Mouse (Mus musculus) cerebellum, adult 18-20 months (tissue): ENCODE data around the gene Sgcd.

ENCODE experiments used
- DNase-seq, 2 experiments: peaks; one replicate each; pipeline ENCODE4 v3.0.0; 2021

The Sgcd gene

GRCm38 (mm10) chr11:47129166-47129565 is 859.6 kb downstream of the Sgcd start:
- no peak for DNase-seq

DNA sequence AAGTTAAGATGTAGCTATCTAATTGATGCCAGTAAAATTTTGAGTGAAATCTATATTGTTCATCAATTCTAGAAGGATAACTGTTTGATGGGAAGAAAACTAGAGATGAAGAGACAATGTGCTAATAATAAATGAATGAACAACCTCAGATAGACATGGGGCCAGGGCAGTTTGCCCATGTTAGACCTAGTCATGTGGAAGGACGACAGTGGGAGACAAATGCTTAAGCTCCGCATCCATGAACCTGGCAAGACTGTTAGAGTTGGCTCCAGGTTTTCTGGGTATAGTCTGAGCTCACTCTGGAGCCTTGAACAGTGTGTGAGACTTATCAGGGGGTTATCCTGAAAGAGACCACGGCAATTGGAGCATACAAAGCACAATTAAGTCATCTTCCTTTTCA is 860.4 kb downstream of the Sgcd start:
- no peak for DNase-seq

DNA sequence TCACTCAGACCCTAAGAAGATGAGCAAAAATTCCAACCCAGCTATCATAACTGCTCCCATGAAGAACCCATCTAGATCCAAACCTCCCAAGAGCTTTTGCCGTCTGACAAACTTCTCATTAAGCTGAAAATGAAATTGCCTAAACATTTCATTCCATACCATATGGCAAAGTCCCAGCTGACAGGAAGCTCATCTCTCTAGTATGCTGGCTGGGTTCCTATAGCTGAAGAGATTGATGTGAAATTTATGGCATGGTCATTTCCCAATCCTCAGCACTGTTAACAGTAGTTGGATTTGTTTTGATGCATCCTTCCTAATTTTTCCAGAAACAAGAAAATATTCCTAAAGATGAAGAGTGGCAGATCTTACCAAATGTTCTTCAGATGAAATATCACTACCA is 867.9 kb downstream of the Sgcd start:
- DNase-seq, result no peak

- no peak for DNase-seq
Observed at GRCm38 (mm10) chr11:47117896-47118295, 870.9 kb downstream of the Sgcd start.

DNA sequence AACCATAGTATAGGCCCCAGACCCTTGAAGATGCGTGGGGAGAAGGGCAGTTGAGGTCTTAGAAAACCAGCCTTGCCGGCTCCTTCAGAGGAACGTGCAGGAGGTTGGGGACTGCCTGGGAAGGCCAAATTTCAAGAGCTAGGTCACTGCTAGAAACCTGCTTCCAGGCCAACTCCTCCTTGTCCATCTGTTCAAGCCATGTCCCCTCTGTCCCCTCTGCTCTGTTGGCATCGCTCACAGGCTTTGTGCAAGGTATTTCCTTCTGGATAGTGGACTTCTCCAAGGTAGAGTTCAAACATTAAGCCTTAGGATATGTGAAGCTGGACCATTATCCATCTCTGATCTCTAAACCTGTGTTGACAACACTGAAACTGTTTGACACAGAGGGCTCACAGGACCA is 874.4 kb downstream of the Sgcd start:
- DNase-seq, result peak; percentile 2

DNA sequence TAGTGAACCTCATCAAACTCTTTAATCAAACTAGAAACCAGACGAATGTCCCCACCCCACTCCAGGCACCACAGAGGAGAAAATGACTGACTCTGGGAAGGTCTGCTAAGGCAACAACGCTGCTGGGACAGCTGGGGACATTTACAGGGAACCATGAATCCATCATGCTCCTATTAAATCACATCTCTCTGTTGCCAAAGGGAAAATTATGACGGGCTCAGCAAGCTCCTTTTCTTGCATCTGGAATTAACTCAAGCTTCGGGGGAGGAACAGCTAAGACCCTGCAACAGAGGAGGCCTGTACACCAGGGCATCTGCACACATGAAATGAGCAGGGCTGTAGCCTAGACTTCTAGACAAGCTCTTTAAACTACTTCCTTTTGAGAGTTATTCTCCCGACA is 875.7 kb downstream of the Sgcd start:
- DNase-seq, result no peak

- no peak for DNase-seq
Observed at GRCm38 (mm10) chr11:47110314-47110713, 878.5 kb downstream of the Sgcd start.

GRCm38 (mm10) chr11:47107661-47108060 is 881.1 kb downstream of the Sgcd start:
- DNase-seq, result no peak

DNA sequence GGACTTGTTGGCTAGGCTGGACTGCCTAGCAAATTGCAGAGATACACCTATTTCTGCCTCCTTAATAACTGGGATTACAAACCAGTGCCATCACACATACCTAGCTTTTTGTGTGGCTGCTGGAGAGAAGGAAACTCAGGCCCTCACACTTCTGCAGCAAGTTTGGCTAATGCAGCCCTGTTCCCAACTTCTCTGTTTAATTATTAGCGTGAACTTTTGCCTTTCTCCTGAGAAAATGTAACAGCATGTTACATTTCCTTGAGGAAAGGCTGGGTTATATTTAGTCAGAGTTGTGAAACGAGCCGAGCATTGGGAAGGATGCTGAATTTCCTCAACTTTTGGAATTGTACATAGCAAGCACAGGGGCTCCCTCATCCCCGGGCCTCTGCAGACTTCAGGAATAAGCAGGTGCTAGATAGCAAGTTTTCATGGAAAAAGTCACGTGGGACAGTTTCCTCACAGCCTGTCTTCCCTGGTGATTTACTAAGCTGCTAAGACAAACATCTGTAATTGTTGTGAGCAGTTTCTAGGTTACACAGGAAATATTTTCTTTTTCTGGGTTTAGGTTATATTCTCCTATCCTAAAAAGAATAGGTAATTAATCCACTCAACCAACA is 895.4 kb downstream of the Sgcd start:
- DNase-seq, result no peak

- DNase-seq, result no peak
Observed at GRCm38 (mm10) chr11:47082517-47082916, 906.3 kb downstream of the Sgcd start.

DNA sequence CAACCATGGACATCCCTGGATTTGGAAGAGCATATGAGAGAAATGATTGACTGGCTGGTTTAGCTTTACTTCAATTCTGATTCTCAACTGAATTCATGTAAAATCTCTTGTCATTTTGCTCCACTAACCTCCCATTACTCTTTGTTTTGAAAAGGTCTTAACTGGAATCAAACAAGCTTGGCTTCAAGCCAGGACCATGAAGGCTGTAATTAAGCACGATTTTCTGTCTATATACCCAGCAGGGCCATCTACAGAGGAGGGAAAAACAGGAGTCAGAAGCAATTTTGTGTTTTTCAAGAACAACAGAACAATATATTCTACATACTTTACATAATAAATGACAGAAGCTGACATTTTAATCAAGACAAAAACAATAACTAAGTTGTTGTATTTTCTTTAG is 915.2 kb downstream of the Sgcd start:
- DNase-seq, result no peak

- DNase-seq, result no peak
Observed at GRCm38 (mm10) chr11:47071161-47071560, 917.6 kb downstream of the Sgcd start.

- DNase-seq, result no peak
Observed at GRCm38 (mm10) chr11:47069769-47070384, 918.9 kb downstream of the Sgcd start.

- no peak for DNase-seq
Observed at GRCm38 (mm10) chr11:47063690-47064089, 925.1 kb downstream of the Sgcd start.

- no peak for DNase-seq
Observed at GRCm38 (mm10) chr11:47050390-47050789, 938.4 kb downstream of the Sgcd start.

- DNase-seq, result no peak
Observed at GRCm38 (mm10) chr11:47049756-47050155, 939.0 kb downstream of the Sgcd start.

DNA sequence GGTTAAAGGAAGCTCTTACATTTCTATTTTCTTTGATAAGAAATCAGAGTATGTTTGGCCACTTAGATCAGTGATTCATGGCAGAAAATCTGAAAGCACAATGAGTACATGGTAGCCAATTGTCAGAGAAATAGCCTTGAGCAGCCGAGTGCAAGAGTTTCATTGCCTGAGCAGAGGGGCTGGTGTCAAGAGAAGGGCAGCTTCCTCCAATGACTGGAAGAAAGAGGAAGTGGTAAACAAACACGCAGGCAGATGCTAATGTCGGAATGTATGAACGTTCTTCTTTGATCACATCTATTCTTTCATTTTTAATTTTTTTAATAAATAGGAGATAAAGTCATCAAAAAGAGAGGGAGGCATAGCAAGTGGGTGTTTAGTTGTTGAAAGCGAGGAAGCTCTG is 956.5 kb downstream of the Sgcd start:
- no peak for DNase-seq

- DNase-seq, result no peak
Observed at GRCm38 (mm10) chr11:47020874-47021273, 967.9 kb downstream of the Sgcd start.

- DNase-seq, result peak in 1 of 2 experiments; percentile 1
Observed at GRCm38 (mm10) chr11:47018139-47018538, 970.6 kb downstream of the Sgcd start.

DNA sequence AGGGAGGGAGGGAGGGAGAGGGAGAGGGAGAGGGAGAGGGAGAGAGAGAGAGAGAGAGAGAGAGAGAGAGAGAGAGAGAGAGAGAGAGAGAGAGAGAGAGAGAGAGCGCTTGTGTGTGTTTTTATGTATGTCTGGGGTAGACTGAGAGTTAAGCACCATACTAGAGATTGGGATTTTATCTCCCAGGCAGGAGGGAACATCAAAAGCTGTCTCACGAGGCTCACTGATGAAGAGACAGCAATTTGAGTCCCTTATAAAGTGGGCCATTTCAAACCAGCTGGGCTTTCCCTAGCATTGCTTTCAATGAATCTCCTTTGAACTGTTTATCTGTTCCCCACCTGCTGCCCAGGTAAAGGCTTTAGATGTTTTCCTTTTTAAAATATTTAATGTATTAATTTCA is 973.1 kb downstream of the Sgcd start:
- DNase-seq, result no peak

DNA sequence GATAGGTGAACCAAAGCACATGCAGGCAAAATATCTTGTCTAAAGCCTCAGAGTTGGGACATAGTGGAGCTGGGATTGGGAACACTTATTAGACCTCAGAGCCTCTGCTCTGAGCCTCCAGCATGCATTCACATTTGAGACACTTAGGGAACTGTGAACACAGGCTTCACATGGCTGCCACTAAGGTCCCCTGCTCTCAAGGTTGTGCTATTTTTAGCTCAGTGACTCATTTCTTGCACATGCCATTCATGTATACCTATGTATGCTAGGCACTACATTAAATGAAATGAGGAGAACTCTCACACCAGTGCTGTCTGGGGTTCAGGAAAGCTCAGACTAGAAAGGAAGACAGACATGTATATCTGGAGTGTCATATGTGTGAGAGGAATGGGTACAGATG is 974.5 kb downstream of the Sgcd start:
- DNase-seq, result no peak

- DNase-seq, result no peak
Observed at GRCm38 (mm10) chr11:47010166-47010565, 978.6 kb downstream of the Sgcd start.

DNA sequence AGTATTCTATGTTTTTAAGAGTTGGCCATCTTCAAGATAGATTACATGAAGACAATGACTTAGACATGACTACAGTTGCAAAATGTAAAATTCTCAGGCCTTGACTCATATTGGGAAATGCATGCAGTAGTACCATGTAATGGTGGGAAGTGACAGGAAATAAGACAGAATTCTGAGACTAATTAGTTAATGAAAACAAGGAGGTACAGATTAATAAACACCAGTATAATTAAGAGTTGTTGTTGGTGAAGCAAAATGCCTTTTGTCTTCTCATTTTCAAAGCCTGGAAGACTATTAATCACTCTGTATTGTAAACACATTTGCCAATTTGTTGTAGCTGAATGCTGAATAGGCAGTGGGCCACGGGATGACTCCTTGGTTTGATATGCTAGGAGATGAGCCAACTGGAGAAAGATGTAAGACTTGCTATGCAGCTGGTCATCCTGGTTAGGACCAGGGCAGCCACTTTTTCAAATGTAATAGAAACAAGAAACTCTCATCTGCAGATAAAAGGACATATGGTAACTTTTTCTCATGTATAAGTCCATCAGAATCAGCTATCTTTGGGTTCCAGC is 983.4 kb downstream of the Sgcd start:
- DNase-seq, result no peak

GRCm38 (mm10) chr11:46939311-46939710 is 1049.5 kb downstream of the Sgcd start:
- no peak for DNase-seq

- no peak for DNase-seq
Observed at GRCm38 (mm10) chr11:46924946-46925345, 1063.8 kb downstream of the Sgcd start.
